ENCODE assay signal across 14 mouse cellular contexts in the genomic region with DNA sequence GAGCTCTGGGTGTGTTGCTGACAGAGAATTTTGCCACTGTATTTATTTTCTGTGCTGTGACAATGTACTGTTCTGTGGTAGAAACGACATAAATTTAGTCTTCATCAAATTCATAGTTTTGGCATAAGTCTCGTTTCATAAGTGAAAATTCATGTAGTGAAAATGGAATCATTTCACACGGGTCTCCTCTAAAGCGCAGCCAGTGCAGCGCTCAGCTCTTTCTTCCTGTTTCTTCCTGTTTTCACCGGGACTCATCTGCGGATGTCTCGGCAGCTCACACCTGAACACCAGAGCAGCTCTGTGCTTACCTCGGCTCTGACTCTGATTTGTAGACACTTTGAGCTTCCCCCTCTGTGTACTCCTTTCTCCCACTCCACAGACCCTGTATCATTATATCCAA.
"Had no signal": no experiment of that assay in that cellular context is flagged by ENCODE, and none has a peak within 500 bp of the region (broad histone marks: within the 10 kb centered on the region; RNA-seq: fewer than 3 reads in every experiment).

No protein-coding gene starts in this region.

- ATAC-seq: intestine, postnatal 0 days; liver, embryonic 12.5 days; midbrain, embryonic 16.5 days had no signal

- H3K4me2 ChIP-seq: limb, embryonic 15.5 days; liver, embryonic 12.5 days; lung, embryonic 14.5 days; midbrain, embryonic 11.5 days; stomach, embryonic 15.5 days had no signal

- H3K9ac ChIP-seq: limb, embryonic 15.5 days; liver, embryonic 12.5 days; lung, embryonic 14.5 days; stomach, embryonic 15.5 days had no signal

- DNase-seq: kidney, adult 8-10 months; kidney, postnatal 25 days; lung, embryonic 14.5 days; lung, postnatal 10 days; thymus, adult 2 months; thymus, postnatal 25 days had no signal

- H3K36me3 ChIP-seq: limb, embryonic 15.5 days; liver, embryonic 12.5 days; stomach, embryonic 15.5 days had no signal

- H3K9me3 ChIP-seq: limb, embryonic 15.5 days; liver, embryonic 12.5 days; stomach, embryonic 15.5 days had no signal

- H3K27ac ChIP-seq: limb, embryonic 15.5 days; liver, embryonic 12.5 days; macrophage; stomach, embryonic 15.5 days had no signal

- H3K4me3 ChIP-seq: limb, embryonic 15.5 days; liver, embryonic 12.5 days; megakaryocyte, embryonic 14.5 days; stomach, embryonic 15.5 days had no signal

- H3K27me3 ChIP-seq: limb, embryonic 15.5 days; liver, embryonic 12.5 days; megakaryocyte, embryonic 14.5 days; stomach, embryonic 15.5 days had no signal

- H3K4me1 ChIP-seq: limb, embryonic 15.5 days; liver, embryonic 12.5 days; megakaryocyte, embryonic 14.5 days; stomach, embryonic 15.5 days had no signal
